10 mouse cellular contexts compared by ENCODE assay signal in the genomic region with DNA sequence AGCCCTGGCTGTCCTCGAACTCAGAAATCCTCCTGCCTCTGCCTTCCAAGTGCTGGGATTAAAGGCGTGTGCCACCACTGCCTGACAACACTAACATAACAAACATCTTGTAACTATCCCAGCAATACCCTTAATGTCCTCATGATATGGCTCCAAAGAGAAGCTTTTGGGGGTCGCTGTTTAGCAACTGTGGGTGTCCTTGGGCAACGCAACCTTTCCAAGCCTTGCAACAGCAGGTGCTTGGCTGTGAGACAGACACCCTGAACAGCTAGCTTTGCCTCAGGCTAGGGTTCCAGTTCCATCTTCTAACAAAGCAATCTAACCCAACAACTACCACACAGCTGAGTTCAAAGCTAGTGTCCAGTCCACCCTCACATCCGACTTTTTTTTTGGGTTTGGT. TPM values are rescaled to one million over a fixed set of nuclear protein-coding genes. Genes with fewer than 3 reads are reported as not detected.
DNase-seq lines count a peak whose midpoint lies in the region; ATAC-seq and TF ChIP-seq lines count a peak whose summit lies in the region.
"Had no signal": no experiment of that assay in that cellular context is flagged by ENCODE, and none has a peak within 500 bp of the region (broad histone marks: within the 10 kb centered on the region; RNA-seq: fewer than 3 reads in every experiment).

No protein-coding gene starts in this region.

- intact Hi-C loops in heart, postnatal 10 days (cut with DNase I), result no loop called here

- peaks cover 38% of the 10 kb centered on the region for H3K4me1 ChIP-seq in heart, embryonic 10.5 days
- no peaks in the 10 kb centered on the region for H3K4me1 ChIP-seq in ES-Bruce4 (ENCODE audit: control insufficient read depth, insufficient read depth, low read length)
- H3K4me1 ChIP-seq in hindbrain, embryonic 10.5 days (replicated peaks), result peaks cover 49% of the 10 kb centered on the region

- H3K9ac ChIP-seq in ES-Bruce4 (ENCODE audit: low read depth, poor library complexity, severe bottlenecking), result peak overlapping the region; percentile 71

- TF ChIP-seq EP300 in ES-Bruce4 (IDR thresholded peaks at IDR 0.05; ENCODE audit: insufficient read depth, low read depth, low read length), result no peak

- no peaks in the 10 kb centered on the region for H3K27me3 ChIP-seq in heart, embryonic 10.5 days (ENCODE audit: insufficient read depth, poor library complexity, severe bottlenecking)
- no peaks in the 10 kb centered on the region for H3K27me3 ChIP-seq in ES-Bruce4 (ENCODE audit: control insufficient read depth, insufficient read depth, low read length, poor library complexity, severe bottlenecking)
- no peaks in the 10 kb centered on the region for H3K27me3 ChIP-seq in hindbrain, embryonic 10.5 days (ENCODE audit: insufficient read depth, poor library complexity, severe bottlenecking)

- no peaks in the 10 kb centered on the region for H3K9me3 ChIP-seq in heart, embryonic 10.5 days
- H3K9me3 ChIP-seq in ES-Bruce4 (replicated peaks; ENCODE audit: control insufficient read depth, insufficient read depth, low read length, poor library complexity, severe bottlenecking), result no peaks in the 10 kb centered on the region
- no peaks in the 10 kb centered on the region for H3K9me3 ChIP-seq in hindbrain, embryonic 10.5 days

- 62% methylated on average over 5 of the region's 5 CpGs for WGBS in heart, embryonic 10.5 days
- 73% methylated on average over 5 of the region's 5 CpGs for WGBS in hindbrain, embryonic 10.5 days
- WGBS in macrophage (ENCODE audit: missing documents), result 55% methylated on average over 5 of the region's 5 CpGs

- DNase-seq in heart, embryonic 10.5 days (ENCODE audit: low spot score), result no peak
- DNase-seq in heart, postnatal 10 days, result no peak
- DNase-seq in hindbrain, embryonic 10.5 days (ENCODE audit: low spot score), result no peak
- DNase-seq in frontal cortex, postnatal 36 days (ENCODE audit: low spot score in 2 of 2), result no peak
- DNase-seq: cerebellum, adult 9-10 months; kidney, postnatal 25 days had no signal

- H3K36me3 ChIP-seq in heart, embryonic 10.5 days, result peaks cover 45% of the 10 kb centered on the region
- peaks cover 42% of the 10 kb centered on the region for H3K36me3 ChIP-seq in ES-Bruce4 (ENCODE audit: control insufficient read depth, insufficient read depth, low read length, poor library complexity, severe bottlenecking)
- peaks cover 51% of the 10 kb centered on the region for H3K36me3 ChIP-seq in hindbrain, embryonic 10.5 days
- peaks cover 29% of the 10 kb centered on the region for H3K36me3 ChIP-seq in macrophage (ENCODE audit: inconsistent target)

- peaks cover 52% of the 10 kb centered on the region for H3K79me2 ChIP-seq in macrophage (ENCODE audit: inconsistent target)

- no peak for TF ChIP-seq POLR2A in ES-Bruce4 (IDR thresholded peaks at IDR 0.05; ENCODE audit: insufficient read depth, low read length)

- TF ChIP-seq CTCF in ES-Bruce4 (IDR thresholded peaks at IDR 0.05; ENCODE audit: low read depth, low read length), result no peak

- ATAC-seq in inflammation-experienced regulatory T-cells, adult 6 months, result no peak
- no peak for ATAC-seq in cerebellum, adult (ENCODE audit: insufficient number of reproducible peaks, low FRiP score, low TSS enrichment)

- H3K27ac ChIP-seq in heart, embryonic 10.5 days, result 0 out of 2 replicates have a peak overlapping the region, but pooled peaks have one; percentile 97
- H3K27ac ChIP-seq in ES-Bruce4 (ENCODE audit: insufficient read depth, low read length) (peak overlapping the region; percentile 0), macrophage (peak overlapping the region; percentile 59; the same call in 1 of the 2 replicates)
- H3K27ac ChIP-seq in hindbrain, embryonic 10.5 days, result no peak overlapping the region

- peak overlapping the region; percentile 81 for H3K4me3 ChIP-seq in heart, embryonic 10.5 days
- H3K4me3 ChIP-seq in ES-Bruce4 (ENCODE audit: low read depth, low read length), result peak overlapping the region; percentile 84
- peak overlapping the region; percentile 94 for H3K4me3 ChIP-seq in hindbrain, embryonic 10.5 days
- H3K4me3 ChIP-seq in macrophage (ENCODE audit: inconsistent target), result peak overlapping the region; percentile 79; the same call in 1 of the 2 replicates

RNA-seq across cellular contexts. Expression of a gene that starts 1.6 kb away (rescaled TPM):
- 93.9 and 118 TPM in 2 replicates for polyA plus RNA-seq in heart, embryonic 10.5 days (2016; fragmentation: Nextera tagmentation; extraction: Ambion mirVana)
- total RNA-seq in heart, postnatal 10 days (2021), result 10 to 100 TPM; 68.4 to 70.6 TPM
- 49.7 and 55.2 TPM in 2 replicates for polyA plus RNA-seq in ES-Bruce4 (2011; ENCODE audit: insufficient read depth, insufficient read length, low read depth, missing spikeins)
- polyA plus RNA-seq in hindbrain, embryonic 10.5 days (2016; fragmentation: Nextera tagmentation; extraction: Ambion mirVana), result 133 and 137 TPM in 2 replicates
- 10 to 100 TPM in 25 of 26 experiments, 1 to 10 TPM in 1; 7.9 to 56.6 (median 26.2) TPM for total RNA-seq in macrophage (2018; cell fraction: chromatin; rRNA removed)
- 10 to 100 TPM; 24.7 to 62.3 (median 48.6) TPM for total RNA-seq in macrophage (2018; cell fraction: cytosol; rRNA removed)
- 10 to 100 TPM in 25 of 26 experiments, 1 to 10 TPM in 1; 9.9 to 50.9 (median 30.1) TPM for total RNA-seq in macrophage (2018; cell fraction: nucleus; rRNA removed)
- polyA plus RNA-seq in macrophage (2018), result 48.9 to 69.3 TPM (median 53.8 TPM) in 3 replicates
- 100 to 1,000 TPM; 111 to 141 (median 119) TPM for polyA plus RNA-seq in inflammation-experienced regulatory T-cells, adult 6 months (2017; shearing (Covaris generic))

RNA-seq across cellular contexts. Expression of a gene that starts 1.9 kb away (rescaled TPM):
- 724 and 889 TPM in 2 replicates for polyA plus RNA-seq in heart, embryonic 10.5 days (2016; fragmentation: Nextera tagmentation; extraction: Ambion mirVana)
- 100 to 1,000 TPM; 406 to 408 TPM for total RNA-seq in heart, postnatal 10 days (2021)
- polyA plus RNA-seq in ES-Bruce4 (2011; ENCODE audit: insufficient read depth, insufficient read length, low read depth, missing spikeins), result 289 and 317 TPM in 2 replicates
- 997 and 1,033 TPM in 2 replicates for polyA plus RNA-seq in hindbrain, embryonic 10.5 days (2016; fragmentation: Nextera tagmentation; extraction: Ambion mirVana)
- 100 to 1,000 TPM in 1 of 26 experiments, 10 to 100 TPM in 24, 1 to 10 TPM in 1; 9.5 to 133 (median 24.8) TPM for total RNA-seq in macrophage (2018; cell fraction: chromatin; rRNA removed)
- total RNA-seq in macrophage (2018; cell fraction: cytosol; rRNA removed), result 100 to 1,000 TPM; 259 to 879 (median 445) TPM
- total RNA-seq in macrophage (2018; cell fraction: nucleus; rRNA removed), result 10 to 100 TPM; 37.5 to 94.1 (median 55.2) TPM
- polyA plus RNA-seq in macrophage (2018), result 501 to 933 TPM (median 626 TPM) in 3 replicates
- 1,000 to 10,000 TPM; 1,176 to 2,203 (median 2,023) TPM for polyA plus RNA-seq in inflammation-experienced regulatory T-cells, adult 6 months (2017; shearing (Covaris generic))

RNA-seq across cellular contexts. Expression of a gene that starts 6.2 kb away (rescaled TPM):
- polyA plus RNA-seq in heart, embryonic 10.5 days (2016; fragmentation: Nextera tagmentation; extraction: Ambion mirVana), result 0.89 and 1.4 TPM in 2 replicates
- under 1 TPM; 0.17 to 0.31 TPM for total RNA-seq in heart, postnatal 10 days (2021)
- 0.67 and 1.1 TPM in 2 replicates for polyA plus RNA-seq in ES-Bruce4 (2011; ENCODE audit: insufficient read depth, insufficient read length, low read depth, missing spikeins)
- 1.4 and 1.8 TPM in 2 replicates for polyA plus RNA-seq in hindbrain, embryonic 10.5 days (2016; fragmentation: Nextera tagmentation; extraction: Ambion mirVana)
- total RNA-seq in macrophage (2018; cell fraction: chromatin; rRNA removed), result 1 to 10 TPM in 21 of 26 experiments, under 1 TPM in 5; 0.50 to 6.7 (median 1.6) TPM
- total RNA-seq in macrophage (2018; cell fraction: cytosol; rRNA removed), result 1 to 10 TPM in 3 of 26 experiments, under 1 TPM in 23; 0.14 to 1.4 (median 0.40) TPM
- 1 to 10 TPM in 24 of 26 experiments, under 1 TPM in 2; 0.41 to 8.3 (median 2.4) TPM for total RNA-seq in macrophage (2018; cell fraction: nucleus; rRNA removed)
- 0.09 to 1.3 TPM (median 0.66 TPM) in 3 replicates for polyA plus RNA-seq in macrophage (2018)
- polyA plus RNA-seq in inflammation-experienced regulatory T-cells, adult 6 months (2017; shearing (Covaris generic)), result 1 to 10 TPM in 1 of 3 experiments, under 1 TPM in 2; 0.28 to 1.5 (median 0.63) TPM
